Mouse (Mus musculus): ENCODE data around the gene Rbm25. TPM values are rescaled to one million over a fixed set of nuclear protein-coding genes. Genes with fewer than 3 reads are reported as not detected.

Rbm25 gene
- polyA plus RNA-seq, 1 experiment, result 78.7 TPM

GRCm38 (mm10) chr12:83732225-83732624 is 101.2 kb downstream of the Rbm25 start:
- DNase-seq (ENCODE audit: low spot score), result no peak

Other genes starting within 250 kb of the Rbm25 start
- gene Dpf3, start 143.5 kb upstream of the Rbm25 start, polyA plus RNA-seq (2012; rRNA removed), result 4.7 and 5.1 TPM in 2 replicates
- gene Dcaf4, start 110.8 kb upstream of the Rbm25 start, polyA plus RNA-seq (2012; rRNA removed), result 27.1 and 30.9 TPM in 2 replicates
- 26.5 and 31.2 TPM in 2 replicates for gene Zfyve1, start 34.0 kb upstream of the Rbm25 start, polyA plus RNA-seq (2012; rRNA removed)
- gene Psen1, start 56.9 kb downstream of the Rbm25 start, polyA plus RNA-seq (2012; rRNA removed), result 27.8 and 40.8 TPM in 2 replicates
- 2.1 TPM in 2 replicates for gene Papln, start 132.4 kb downstream of the Rbm25 start, polyA plus RNA-seq (2012; rRNA removed)

All from urinary bladder, adult 2 months (tissue).